Mouse (Mus musculus) layer of hippocampus, adult 9-10 months (tissue): ENCODE measurements around the gene Nckap1.
A peak's percentile ranks its signal among the peaks of the same experiment; 100 is the strongest.

Experiments used
- DNase-seq: peaks from one replicate; pipeline ENCODE4 v3.0.0; 2022; ENCODE audit warnings: low spot score

The Nckap1 gene

GRCm38 (mm10) chr2:80581043-80581711 is at the start of gene Nckap1:
Gene Nckap1, minus strand, starts transcription at chr2:80581380.
- peak; percentile 56 for DNase-seq

- no peak for DNase-seq
These were observed 43.3 kb upstream of the Nckap1 start for GRCm38 (mm10) chr2:80624523-80624922.

- DNase-seq = no peak
These were observed 40.7 kb upstream of the Nckap1 start for GRCm38 (mm10) chr2:80621921-80622320.

GRCm38 (mm10) chr2:80618991-80619390 is 37.8 kb upstream of the Nckap1 start:
- DNase-seq = no peak

GRCm38 (mm10) chr2:80616854-80617737 is 35.9 kb upstream of the Nckap1 start, which contains the start of the genes Dusp19 and Nup35:
Gene Dusp19, plus strand, starts transcription at chr2:80617045.
Gene Nup35, plus strand, starts transcription at chr2:80617236.
- peak; percentile 99 for DNase-seq

GRCm38 (mm10) chr2:80612796-80613195 is 31.6 kb upstream of the Nckap1 start:
- DNase-seq = peak; percentile 63

GRCm38 (mm10) chr2:80612286-80612685 is 31.1 kb upstream of the Nckap1 start:
- DNase-seq = no peak

- no peak for DNase-seq
These were observed 22.7 kb upstream of the Nckap1 start for GRCm38 (mm10) chr2:80603771-80604426.

- DNase-seq = no peak
These were observed 21.6 kb upstream of the Nckap1 start for GRCm38 (mm10) chr2:80602756-80603155.

- no peak for DNase-seq
These were observed 19.4 kb upstream of the Nckap1 start for GRCm38 (mm10) chr2:80600611-80601010.

- no peak for DNase-seq
These were observed 18.7 kb upstream of the Nckap1 start for GRCm38 (mm10) chr2:80599850-80600249.

- no peak for DNase-seq
These were observed 15.8 kb upstream of the Nckap1 start for GRCm38 (mm10) chr2:80596960-80597359.

GRCm38 (mm10) chr2:80594215-80594918 is 13.2 kb upstream of the Nckap1 start:
- no peak for DNase-seq

- no peak for DNase-seq
These were observed 1.2 kb upstream of the Nckap1 start for GRCm38 (mm10) chr2:80582356-80582755.

- no peak for DNase-seq
These were observed 744 bp downstream of the Nckap1 start for GRCm38 (mm10) chr2:80580311-80580961.

GRCm38 (mm10) chr2:80579253-80579891 is 1.8 kb downstream of the Nckap1 start:
- no peak for DNase-seq

GRCm38 (mm10) chr2:80577286-80577685 is 3.9 kb downstream of the Nckap1 start:
- DNase-seq = no peak

- DNase-seq = no peak
These were observed 10.5 kb downstream of the Nckap1 start for GRCm38 (mm10) chr2:80570656-80571055.

- DNase-seq = no peak
These were observed 13.8 kb downstream of the Nckap1 start for GRCm38 (mm10) chr2:80567411-80567810.

GRCm38 (mm10) chr2:80562253-80562652 is 18.9 kb downstream of the Nckap1 start:
- no peak for DNase-seq

GRCm38 (mm10) chr2:80561478-80561877 is 19.7 kb downstream of the Nckap1 start:
- DNase-seq = no peak
